Mouse (Mus musculus) kidney, adult 11 months (tissue): ENCODE data around the gene Hist1h2bc.

Experiments
- DNase-seq: peaks from one replicate; pipeline ENCODE4 v3.0.0; 2022

Gene Hist1h2bc

DNA sequence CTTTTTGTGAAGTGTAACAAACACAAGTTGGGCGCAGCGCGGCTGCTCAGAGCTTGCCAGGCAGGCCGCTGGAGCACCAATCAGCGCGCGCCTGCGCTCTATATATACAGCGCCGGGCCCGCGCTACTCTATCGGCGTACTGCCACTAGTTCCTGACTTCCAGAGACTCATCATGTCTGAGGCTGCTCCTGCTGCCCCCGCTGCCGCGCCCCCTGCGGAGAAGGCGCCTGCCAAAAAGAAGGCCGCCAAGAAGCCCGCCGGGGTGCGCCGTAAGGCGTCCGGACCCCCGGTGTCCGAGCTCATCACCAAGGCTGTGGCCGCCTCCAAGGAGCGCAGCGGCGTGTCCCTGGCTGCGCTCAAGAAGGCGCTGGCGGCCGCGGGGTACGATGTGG, 54.7 kb downstream of the Hist1h2bc start, which contains the start of gene Hist1h1c:
Gene Hist1h1c, plus strand, starts transcription at position 132 of the 392 bp plus-strand sequence.
- peak; percentile 91 for DNase-seq

DNA sequence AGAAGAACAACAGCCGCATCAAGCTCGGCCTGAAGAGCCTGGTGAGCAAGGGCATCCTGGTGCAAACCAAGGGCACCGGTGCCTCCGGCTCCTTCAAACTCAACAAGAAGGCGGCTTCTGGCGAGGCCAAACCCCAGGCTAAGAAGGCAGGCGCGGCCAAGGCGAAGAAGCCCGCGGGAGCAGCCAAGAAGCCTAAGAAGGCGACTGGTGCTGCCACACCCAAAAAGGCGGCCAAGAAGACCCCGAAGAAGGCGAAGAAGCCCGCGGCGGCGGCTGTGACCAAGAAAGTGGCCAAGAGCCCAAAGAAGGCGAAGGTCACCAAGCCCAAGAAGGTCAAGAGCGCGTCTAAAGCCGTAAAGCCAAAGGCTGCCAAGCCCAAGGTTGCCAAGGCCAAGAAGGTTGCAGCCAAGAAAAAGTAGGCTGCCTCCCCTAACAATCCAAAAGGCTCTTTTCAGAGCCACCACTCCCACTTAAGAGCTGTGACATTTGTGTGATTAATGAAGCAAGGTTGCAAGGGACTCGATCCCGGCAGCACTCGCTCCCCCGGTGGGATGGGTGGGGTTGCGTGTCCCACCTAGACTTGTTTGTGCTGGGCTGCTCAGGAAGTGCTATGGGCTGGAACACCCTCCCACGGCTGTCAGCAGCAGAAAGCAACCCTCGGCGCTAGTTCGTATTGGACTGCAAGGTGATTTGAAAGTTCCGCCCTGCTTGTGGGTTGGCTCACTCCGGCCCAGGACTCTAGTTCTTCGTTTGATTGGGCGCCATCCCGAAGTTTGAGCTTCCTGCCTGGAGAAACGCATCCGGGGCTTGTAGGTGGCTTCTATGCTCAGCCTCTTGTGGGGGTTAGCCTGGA, 55.3 kb downstream of the Hist1h2bc start:
- DNase-seq: peak; percentile 98

DNA sequence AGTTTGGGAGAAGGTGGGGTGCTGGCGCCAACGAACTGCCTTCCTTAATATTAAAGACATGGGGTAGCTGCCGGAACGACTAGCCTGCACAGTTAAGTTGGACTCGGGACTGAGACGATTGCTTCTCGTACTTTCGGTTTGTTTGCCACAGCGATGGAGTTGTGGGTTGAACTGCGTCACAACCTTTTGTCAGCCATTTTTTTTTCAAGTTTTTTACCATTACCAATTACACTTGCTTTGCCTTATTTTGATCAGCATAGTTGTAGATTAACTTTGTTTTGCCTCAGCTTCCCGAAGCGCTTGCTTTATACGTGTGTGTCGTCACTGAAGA, 55.9 kb downstream of the Hist1h2bc start:
- DNase-seq: no peak

DNA sequence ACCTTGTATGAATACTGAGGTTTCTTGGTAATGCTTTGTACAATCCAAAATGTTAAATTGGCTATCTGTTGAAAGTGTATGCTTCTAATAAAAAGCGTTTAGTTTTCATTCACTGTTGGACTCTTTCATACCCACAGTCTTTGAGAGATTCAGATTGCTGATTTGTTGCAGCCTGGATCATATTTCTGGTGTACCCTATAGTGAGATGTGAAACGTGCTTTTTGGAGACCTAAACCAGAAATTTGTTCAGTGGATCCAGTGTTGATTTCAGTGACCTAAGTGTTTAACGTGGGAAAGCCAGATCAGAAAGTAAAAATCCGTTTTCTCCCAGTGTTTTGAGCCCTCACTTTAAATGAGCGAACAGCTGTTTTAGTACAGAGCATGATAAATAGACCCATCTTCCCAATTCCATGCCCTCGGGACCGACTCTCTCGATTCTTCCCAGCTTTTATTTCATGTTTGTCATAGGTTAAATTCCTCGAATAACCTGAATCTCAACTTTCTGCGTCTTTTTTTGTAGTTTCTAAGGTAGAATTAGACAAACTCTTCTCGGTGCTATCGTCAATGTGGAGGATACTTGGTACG, 56.3 kb downstream of the Hist1h2bc start:
- no peak for DNase-seq

DNA sequence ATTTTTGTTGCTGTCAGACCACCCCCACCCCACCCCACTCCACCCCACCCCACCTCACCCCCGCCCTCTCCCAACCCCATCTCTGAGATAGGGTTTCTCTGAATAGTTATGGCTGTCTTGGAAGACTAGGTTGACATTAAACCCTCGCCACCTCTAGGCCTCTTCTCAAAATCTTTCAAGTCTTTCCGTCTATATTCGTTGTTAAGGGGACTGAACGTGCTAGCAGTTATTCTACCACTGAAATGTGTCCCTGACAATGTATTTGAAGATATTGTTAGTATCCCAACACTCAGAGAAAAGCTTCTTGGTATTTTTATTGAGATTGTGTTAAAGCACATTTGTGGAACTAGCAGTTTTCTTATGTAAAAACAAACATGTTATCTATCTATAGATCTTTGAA, 56.9 kb downstream of the Hist1h2bc start:
- DNase-seq: no peak

DNA sequence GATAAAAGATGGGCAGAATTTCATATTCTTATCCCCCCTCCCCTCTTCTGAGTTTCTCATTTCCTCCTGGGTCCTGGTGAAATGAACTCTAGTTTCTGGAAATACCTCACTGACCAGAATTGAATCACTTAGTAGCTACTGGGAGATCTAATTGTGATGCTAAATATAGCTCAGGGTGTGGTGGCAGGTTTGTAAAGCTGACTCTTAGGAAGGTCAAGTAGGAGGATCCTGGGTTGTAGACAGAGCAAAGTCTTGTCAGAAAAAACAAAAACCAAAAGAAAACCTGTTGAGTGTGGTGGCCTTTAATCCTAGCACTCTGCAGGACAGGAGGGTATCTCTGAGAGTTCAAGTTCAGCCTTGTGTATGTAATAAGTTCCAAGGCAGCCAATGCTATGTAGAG, 58.0 kb downstream of the Hist1h2bc start:
- no peak for DNase-seq
